Mouse (Mus musculus): Measurements from ENCODE around the gene Olfr668.

DNA sequence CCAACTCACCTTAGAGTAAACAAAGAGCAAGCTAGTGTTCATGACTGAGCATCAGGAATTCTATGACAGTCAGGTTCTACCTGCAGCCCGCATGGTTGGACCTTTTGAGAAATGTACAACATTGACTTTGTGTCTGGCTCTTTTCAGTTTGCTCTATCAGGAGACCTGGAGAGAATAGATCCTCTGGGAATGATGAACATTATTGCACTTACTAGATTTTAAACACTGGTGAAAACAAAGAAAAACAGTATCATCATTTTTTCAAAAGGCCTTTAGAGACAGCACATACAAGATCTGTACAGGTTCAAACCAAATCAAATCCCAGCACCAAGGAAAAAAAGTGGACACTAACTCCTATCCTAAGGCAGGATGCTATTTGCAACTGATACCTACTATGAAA is 6.5 kb downstream of the Olfr668 start, which contains the start of gene Olfr667:
- TF ChIP-seq POLR2AphosphoS5 (IDR thresholded peaks at IDR 0.05; ENCODE audit: insufficient replicate concordance, low read depth, low read length) (no peak), CTCF (IDR thresholded peaks at IDR 0.05; ENCODE audit: low read depth, low read length) (no peak)

Measured in G1E (cell line).